Mouse (Mus musculus) liver, postnatal 0 days (tissue): ENCODE data around the gene Klf3. TPM values are rescaled to one million over a fixed set of nuclear protein-coding genes. Genes with fewer than 3 reads are reported as not detected.

Source experiments
- ATAC-seq: fragments of 200-750 bp; cut with Nextera tagmentation; 2 replicates; pipeline ENCODE4 v1.8.0; 2017; ENCODE audit warnings: mild to moderate bottlenecking, moderate library complexity
- DNase-seq: peaks from one replicate; pipeline ENCODE4 v3.0.0-alpha.2; 2016
- H3K27ac ChIP-seq: fragments of 300-500 bp; sonication (generic); 2 replicates; pipeline ENCODE4 v1.5.1; 2014; ENCODE audit warnings: antibody characterized with exemption, moderate library complexity, mild to moderate bottlenecking, low read depth
- H3K27me3 ChIP-seq: fragments of 300-500 bp; sonication (generic); 2 replicates; pipeline ENCODE4 v1.6.1; 2014; ENCODE audit warnings: low read length, control low read depth, mixed read lengths; ENCODE audit not compliant: insufficient read depth
- H3K36me3 ChIP-seq: fragments of 300-500 bp; sonication (generic); replicated peaks from 2 replicates; pipeline ENCODE4 v1.6.1; 2014; ENCODE audit warnings: mild to moderate bottlenecking, control low read depth, low read length, moderate library complexity, mixed read lengths; ENCODE audit not compliant: insufficient read depth
- H3K4me1 ChIP-seq: fragments of 300-500 bp; sonication (generic); 2 replicates; pipeline ENCODE4 v1.6.1; 2014; ENCODE audit warnings: antibody characterized with exemption, mild to moderate bottlenecking, control low read depth; ENCODE audit not compliant: insufficient read depth
- H3K4me2 ChIP-seq: fragments of 300-500 bp; sonication (generic); 2 replicates; pipeline ENCODE4 v1.6.1; 2014; ENCODE audit warnings: low read depth, mild to moderate bottlenecking, low read length, moderate library complexity, mixed read lengths
- H3K4me3 ChIP-seq: fragments of 300-500 bp; sonication (generic); 2 replicates; pipeline ENCODE4 v1.5.1; 2014; ENCODE audit warnings: low read depth, low read length
- H3K9ac ChIP-seq: fragments of 300-500 bp; sonication (generic); replicated peaks from 2 replicates; pipeline ENCODE4 v1.6.1; 2014; ENCODE audit warnings: mild to moderate bottlenecking, moderate library complexity
- H3K9me3 ChIP-seq: fragments of 300-500 bp; sonication (generic); 2 replicates; pipeline ENCODE4 v1.6.1; 2016; ENCODE audit warnings: mild to moderate bottlenecking, control low read depth, low read length, mixed read lengths
- CTCF ChIP-seq: sonication (generic); IDR thresholded peaks from 2 replicates; pipeline ENCODE4 v1.5.1; 2016; ENCODE audit warnings: antibody characterized with exemption, low read depth
- EP300 ChIP-seq: IDR thresholded peaks from 2 replicates; pipeline ENCODE4 v1.6.1; 2016; ENCODE audit warnings: antibody characterized with exemption, low read depth, mild to moderate bottlenecking
- WGBS: fragments of 180-500 bp; shearing (Covaris S2); extraction: QIAGEN DNeasy Blood & Tissue Kit; methylation state at CpG from one replicate; pipeline ENCODE4 v1.1.7; 2014; ENCODE audit not compliant: insufficient replicate concordance; 5-methylcytosine and 5-hydroxymethylcytosine counted together
- polyA plus RNA-seq: library from polyadenylated mRNA; unstranded; fragments of >200 nt; fragmentation: Nextera tagmentation; extraction: Ambion mirVana; gene quantifications from 2 replicates; pipeline ENCODE4 v1.2.1, GENCODE M21; 2015

Gene Klf3
- polyA plus RNA-seq, 1 experiment from 2014 or later: 65.7 TPM

DNA sequence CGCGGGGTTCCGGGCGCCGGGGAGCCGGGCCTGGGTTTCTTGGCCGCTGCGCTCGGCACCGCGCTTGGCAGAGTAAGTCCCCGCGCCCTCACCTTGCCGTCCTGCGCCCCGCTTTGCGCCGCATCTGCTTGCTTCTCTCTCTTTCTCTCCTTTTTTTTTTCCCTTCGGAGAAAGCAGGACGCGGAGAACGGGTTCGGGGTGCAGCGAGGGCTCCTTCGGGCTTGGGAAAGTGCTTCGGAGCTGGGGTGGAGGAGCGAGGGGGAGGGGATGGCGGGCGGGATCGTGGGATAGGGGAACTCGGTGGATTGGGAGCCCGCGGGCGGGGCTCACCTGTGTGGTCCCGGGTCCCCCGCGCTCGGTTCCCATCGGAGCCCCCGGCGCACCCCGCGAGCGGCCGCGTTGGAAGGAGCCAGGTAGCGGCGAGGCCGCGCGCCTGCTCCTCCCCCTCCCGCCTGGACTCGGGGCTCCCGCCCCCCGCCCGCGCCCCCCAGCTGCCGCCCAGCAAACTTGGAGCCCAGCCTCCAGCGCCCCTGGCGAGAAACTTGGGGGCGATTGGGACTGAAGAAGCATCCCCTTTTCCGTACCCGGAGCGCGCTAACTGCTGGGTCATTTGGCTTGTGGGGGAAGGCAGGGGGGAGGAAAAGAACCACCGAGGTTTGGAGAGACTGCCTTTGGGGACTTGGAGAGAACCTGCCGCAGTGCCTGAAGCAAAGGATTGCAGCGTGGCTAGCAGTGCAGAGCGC, 703 bp downstream of the Klf3 start:
- H3K27me3 ChIP-seq: no peaks in the 10 kb centered on the region
- no peak for TF ChIP-seq EP300
- peaks cover 8% of the 10 kb centered on the region for H3K36me3 ChIP-seq
- H3K9ac ChIP-seq: peak overlapping the region; percentile 99
- 0% methylated on average over 55 of the region's 69 CpGs for WGBS
- H3K27ac ChIP-seq: peak overlapping the region; percentile 99
- H3K4me3 ChIP-seq: peak overlapping the region; percentile 86
- peak overlapping the region; percentile 92 for H3K4me2 ChIP-seq
- ATAC-seq (no peak), DNase-seq (peak; percentile 71)
- no peaks in the 10 kb centered on the region for H3K9me3 ChIP-seq
- peaks cover 28% of the 10 kb centered on the region for H3K4me1 ChIP-seq

DNA sequence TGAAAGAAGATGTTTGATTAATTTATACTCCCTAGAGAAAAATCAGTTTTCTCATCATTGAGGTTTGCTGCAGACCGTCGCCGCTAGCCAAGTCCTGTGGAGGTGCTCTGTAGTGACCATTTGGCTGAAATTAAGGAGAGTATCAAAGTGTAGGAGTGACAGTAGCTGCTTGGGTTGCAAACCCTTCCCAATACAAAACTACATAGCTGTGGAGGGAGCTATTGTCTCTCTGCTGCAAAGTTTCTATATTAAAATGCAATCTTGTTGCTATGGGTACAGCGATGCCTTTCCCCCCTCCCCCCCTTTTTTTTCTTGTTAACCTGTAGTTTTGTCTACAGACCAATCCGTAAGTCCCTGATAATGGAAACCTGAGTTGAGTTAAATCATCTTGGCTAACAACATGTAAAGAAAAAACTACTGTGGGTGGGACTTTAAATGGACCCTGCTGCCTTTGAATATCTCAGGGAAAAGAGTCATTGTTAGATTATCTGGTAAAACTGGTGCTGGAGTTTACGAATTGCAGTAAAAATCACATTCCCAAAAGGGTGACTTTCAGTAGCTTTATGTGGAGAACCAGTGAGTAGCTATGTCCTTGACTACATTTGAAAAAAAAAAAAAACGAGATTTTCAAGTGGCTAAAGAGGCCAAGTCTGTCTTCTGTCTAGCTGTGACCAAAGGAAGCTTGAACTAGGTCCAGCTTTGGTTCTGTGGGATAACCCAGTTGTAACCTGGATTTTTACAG, 2.1 kb downstream of the Klf3 start:
- ATAC-seq: no peak
- no peaks in the 10 kb centered on the region for H3K27me3 ChIP-seq
- peak overlapping the region; percentile 92 for H3K4me2 ChIP-seq
- WGBS: 20% methylated on average over 7 of the region's 7 CpGs
- H3K27ac ChIP-seq: peak overlapping the region; percentile 99
- DNase-seq: no peak
- peak overlapping the region; percentile 80 for H3K9ac ChIP-seq
- H3K36me3 ChIP-seq: peaks cover 16% of the 10 kb centered on the region
- no peaks in the 10 kb centered on the region for H3K9me3 ChIP-seq
- H3K4me1 ChIP-seq: peaks cover 42% of the 10 kb centered on the region
- peak overlapping the region; percentile 86 for H3K4me3 ChIP-seq
- TF ChIP-seq CTCF (no peak), EP300 (no peak)

DNA sequence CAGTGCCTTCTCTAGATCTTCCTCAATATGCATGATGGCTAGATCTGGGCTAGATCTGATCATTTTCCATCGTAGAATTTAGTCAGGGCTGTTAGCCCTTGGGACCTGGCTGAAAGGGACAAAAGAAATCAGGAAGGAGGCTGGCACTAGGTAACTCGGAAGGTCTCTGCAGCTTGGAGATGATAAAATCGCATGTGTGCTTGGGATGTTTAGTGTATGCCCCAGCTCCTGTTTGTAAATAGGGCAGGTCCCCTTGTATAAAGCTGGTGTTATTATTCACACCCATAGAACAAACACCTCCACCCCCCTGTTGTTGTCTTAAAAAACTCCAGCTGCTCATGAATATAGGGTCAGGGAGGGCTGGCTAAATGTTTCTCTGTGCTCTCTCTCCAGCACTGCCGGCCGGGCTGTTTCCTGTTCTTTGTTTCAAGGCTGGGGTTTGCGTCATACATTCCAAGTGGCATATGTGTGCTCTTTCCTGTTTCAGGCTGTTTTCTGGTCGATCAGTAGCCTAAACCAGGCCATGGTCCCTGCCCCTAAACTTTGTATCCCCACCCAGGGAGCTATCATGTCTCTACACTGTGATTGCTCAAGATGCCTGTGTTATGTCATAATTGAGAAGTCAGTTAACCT, 2.8 kb downstream of the Klf3 start:
- Histone ChIP-seq H3K27ac (peak overlapping the region; percentile 99), H3K4me2 (peak overlapping the region; percentile 92), H3K27me3 (no peaks in the 10 kb centered on the region), H3K36me3 (peaks cover 16% of the 10 kb centered on the region), H3K4me1 (peaks cover 49% of the 10 kb centered on the region), H3K9me3 (no peaks in the 10 kb centered on the region), H3K4me3 (peak overlapping the region; percentile 86), H3K9ac (peak overlapping the region; percentile 80)
- ATAC-seq (peak; percentile 40), DNase-seq (peak; percentile 79)
- 4% methylated on average over 7 of the region's 7 CpGs for WGBS
- TF ChIP-seq EP300: peak; percentile 92
- TF ChIP-seq CTCF: no peak

DNA sequence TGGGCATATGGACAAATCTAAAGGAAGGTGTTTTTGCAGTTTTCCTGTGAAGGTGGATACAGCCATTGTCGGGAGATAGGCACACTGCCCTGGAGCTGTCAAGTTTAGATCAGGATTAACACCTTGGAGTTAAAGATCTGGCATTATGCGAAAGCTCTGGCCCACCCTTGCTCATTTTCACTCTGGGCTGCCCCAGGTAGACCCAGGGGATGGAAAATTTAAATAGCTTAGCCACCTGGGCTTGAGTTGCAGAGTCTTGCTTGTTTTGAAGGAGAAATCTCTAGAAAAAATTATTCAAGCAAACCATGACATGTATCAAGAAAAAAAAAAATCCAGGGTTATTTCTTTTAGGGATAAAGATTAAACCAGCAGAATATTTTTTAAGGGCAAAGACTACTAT, 3.4 kb downstream of the Klf3 start:
- Histone ChIP-seq H3K9ac (peak overlapping the region; percentile 80), H3K36me3 (peaks cover 16% of the 10 kb centered on the region), H3K27ac (peak overlapping the region; percentile 99), H3K4me1 (peaks cover 55% of the 10 kb centered on the region), H3K4me3 (peak overlapping the region; percentile 86), H3K4me2 (peak overlapping the region; percentile 92), H3K27me3 (no peaks in the 10 kb centered on the region), H3K9me3 (no peaks in the 10 kb centered on the region)
- no peak for ATAC-seq
- TF ChIP-seq EP300 (no peak), CTCF (no peak)
- no peak for DNase-seq
- WGBS: 25% methylated on average over 2 of the region's 2 CpGs

DNA sequence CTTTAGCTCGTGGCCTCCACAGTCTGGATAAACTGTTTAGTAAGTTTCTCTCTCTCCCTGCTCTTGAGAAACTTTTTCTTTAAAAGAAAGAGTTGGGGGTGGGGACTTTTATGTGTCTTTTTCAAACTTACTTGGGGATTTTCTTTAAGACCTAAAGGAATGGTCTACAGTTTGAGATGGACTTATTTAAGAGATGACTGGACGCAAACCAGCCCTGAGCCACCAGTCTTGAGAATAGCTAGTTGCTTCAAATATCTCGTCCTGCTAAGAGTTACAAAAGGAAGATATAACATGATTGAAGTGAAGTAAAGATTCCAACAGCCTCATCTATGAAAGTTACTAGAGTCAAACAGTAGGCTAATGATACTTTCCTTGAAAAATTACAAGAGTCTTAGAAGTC, 4.0 kb downstream of the Klf3 start:
- Histone ChIP-seq H3K27me3 (no peaks in the 10 kb centered on the region), H3K4me2 (peak overlapping the region; percentile 92), H3K27ac (peak overlapping the region; percentile 99), H3K36me3 (peaks cover 16% of the 10 kb centered on the region), H3K4me3 (peak overlapping the region; percentile 86), H3K4me1 (peaks cover 61% of the 10 kb centered on the region), H3K9ac (peak overlapping the region; percentile 47; the same call in 1 of the 2 replicates), H3K9me3 (no peaks in the 10 kb centered on the region)
- DNase-seq (no peak), ATAC-seq (no peak)
- 42% methylated on average over 3 of the region's 3 CpGs for WGBS
- no peak for TF ChIP-seq CTCF
- no peak for TF ChIP-seq EP300

DNA sequence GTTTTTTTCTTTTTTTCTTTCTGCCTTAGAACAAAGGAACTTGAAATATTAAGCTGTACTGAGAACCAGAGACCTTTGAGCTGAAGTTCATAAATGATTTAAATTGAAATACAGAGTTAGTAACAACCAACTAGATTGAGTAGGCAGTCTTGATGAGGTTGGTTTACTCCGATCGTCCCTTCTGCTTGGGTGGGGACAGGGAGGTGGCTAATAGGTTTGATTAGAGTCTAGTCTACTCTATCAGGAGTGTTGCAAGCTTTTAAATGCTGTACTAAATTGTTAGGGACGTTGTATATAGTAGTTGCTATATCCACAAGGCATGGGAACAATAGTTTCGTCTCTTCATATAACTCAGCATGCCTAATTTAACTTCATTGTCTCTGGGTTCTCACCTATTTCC, 4.4 kb downstream of the Klf3 start:
- H3K27me3 ChIP-seq: no peaks in the 10 kb centered on the region
- no peak for ATAC-seq
- 28% methylated on average over 4 of the region's 4 CpGs for WGBS
- H3K36me3 ChIP-seq: peaks cover 16% of the 10 kb centered on the region
- H3K4me3 ChIP-seq: peak overlapping the region; percentile 86
- H3K4me1 ChIP-seq: peaks cover 61% of the 10 kb centered on the region
- H3K9me3 ChIP-seq: no peaks in the 10 kb centered on the region
- no peak for DNase-seq
- H3K4me2 ChIP-seq: peak overlapping the region; percentile 92
- H3K27ac ChIP-seq: peak overlapping the region; percentile 99
- no peak for TF ChIP-seq CTCF
- no peak for TF ChIP-seq EP300
- H3K9ac ChIP-seq: peak overlapping the region; percentile 46; the same call in 1 of the 2 replicates
